Mouse (Mus musculus): ENCODE data around the gene Mrps30. TPM values are rescaled to one million over a fixed set of nuclear protein-coding genes. Genes with fewer than 3 reads are reported as not detected.
"Not testable (repeated sequence)": the region's sequence is repeated elsewhere in the genome, so short reads cannot be mapped to it uniquely, and the experiment has no call there.

Gene Mrps30
- polyA plus RNA-seq, 1 experiment from 2014 or later = 21.4 TPM

DNA sequence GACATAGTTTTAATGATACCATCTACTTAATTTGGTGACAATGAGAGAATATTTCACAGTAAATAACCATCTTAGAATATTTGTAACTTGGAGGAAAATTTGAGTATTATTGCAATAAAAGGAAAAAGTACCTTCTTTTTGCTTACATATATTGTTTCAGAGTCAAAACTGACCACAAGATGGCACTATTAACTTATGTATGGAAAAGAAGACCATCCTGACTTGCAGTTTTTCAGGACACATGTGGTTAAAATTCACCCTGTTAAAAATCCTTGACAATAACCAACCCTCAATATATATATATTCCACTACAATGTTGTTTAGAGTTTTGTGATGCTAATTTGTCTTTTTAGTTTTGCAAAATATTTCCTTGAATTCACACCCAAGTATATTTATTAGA lies 16.5 kb upstream of the Mrps30 start:
- Histone ChIP-seq H3K9me3 (ENCODE audit: control insufficient read depth, low read length) (no peaks in the 10 kb centered on the region), H3K27ac (replicated peaks) (no peak overlapping the region), H3K4me3 (ENCODE audit: low read depth, low read length) (no peak overlapping the region), H3K9ac (ENCODE audit: low read length) (no peak overlapping the region), H3K4me1 (replicated peaks; ENCODE audit: control insufficient read depth, insufficient read depth) (no peaks in the 10 kb centered on the region), H3K4me2 (replicated peaks; ENCODE audit: low read depth) (no peak overlapping the region), H3K27me3 (ENCODE audit: control insufficient read depth, insufficient read depth, low read length) (no peaks in the 10 kb centered on the region), H3K36me3 (ENCODE audit: control insufficient read depth, insufficient read depth, low read length) (no peaks in the 10 kb centered on the region)
- TF ChIP-seq CTCF (IDR thresholded peaks at IDR 0.05; ENCODE audit: low read depth) (peak; percentile 79), EP300 (optimal IDR thresholded peaks at IDR 0.05) (no peak)
- ATAC-seq (ENCODE audit: low FRiP score, low TSS enrichment) (no peak), DNase-seq (ENCODE audit: low spot score) (no peak)

DNA sequence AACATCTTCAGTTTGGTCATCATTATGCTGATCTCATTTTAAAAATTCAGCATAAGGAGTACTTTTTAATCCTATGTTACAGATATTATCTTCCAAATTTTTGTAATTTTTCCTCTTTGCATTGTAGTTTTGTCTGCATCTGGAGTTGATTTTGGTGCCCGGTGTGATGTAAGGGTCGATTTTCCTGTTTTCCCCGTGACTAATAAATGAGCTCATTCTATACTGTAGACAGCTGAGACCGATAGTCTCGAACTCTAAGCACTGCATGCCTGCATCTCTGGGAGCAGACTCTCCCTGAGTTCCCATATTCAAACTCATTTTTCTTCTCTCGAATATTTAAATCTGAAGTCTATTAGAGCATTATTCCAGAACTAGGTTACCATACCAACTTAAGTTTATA lies 13.3 kb upstream of the Mrps30 start:
- H3K27ac ChIP-seq (replicated peaks) = no peak overlapping the region
- H3K27me3 ChIP-seq (ENCODE audit: control insufficient read depth, insufficient read depth, low read length) = no peaks in the 10 kb centered on the region
- H3K4me2 ChIP-seq (replicated peaks; ENCODE audit: low read depth) = no peak overlapping the region
- no peak for TF ChIP-seq EP300 (optimal IDR thresholded peaks at IDR 0.05)
- TF ChIP-seq CTCF (IDR thresholded peaks at IDR 0.05; ENCODE audit: low read depth) = no peak
- WGBS = 73% methylated on average over 6 of the region's 6 CpGs
- no peaks in the 10 kb centered on the region for H3K9me3 ChIP-seq (ENCODE audit: control insufficient read depth, low read length)
- no peaks in the 10 kb centered on the region for H3K4me1 ChIP-seq (replicated peaks; ENCODE audit: control insufficient read depth, insufficient read depth)
- H3K4me3 ChIP-seq (ENCODE audit: low read depth, low read length) = no peak overlapping the region
- H3K36me3 ChIP-seq (ENCODE audit: control insufficient read depth, insufficient read depth, low read length) = no peaks in the 10 kb centered on the region
- ATAC-seq (ENCODE audit: low FRiP score, low TSS enrichment) (no peak), DNase-seq (ENCODE audit: low spot score) (no peak)
- no peak overlapping the region for H3K9ac ChIP-seq (ENCODE audit: low read length)

GRCm38 (mm10) chr13:118395803-118396202 lies 8.8 kb upstream of the Mrps30 start:
- Histone ChIP-seq H3K36me3 (ENCODE audit: control insufficient read depth, insufficient read depth, low read length) (no peaks in the 10 kb centered on the region), H3K27me3 (ENCODE audit: control insufficient read depth, insufficient read depth, low read length) (no peaks in the 10 kb centered on the region), H3K9ac (ENCODE audit: low read length) (no peak overlapping the region), H3K4me3 (ENCODE audit: low read depth, low read length) (no peak overlapping the region), H3K9me3 (ENCODE audit: control insufficient read depth, low read length) (no peaks in the 10 kb centered on the region), H3K27ac (replicated peaks) (no peak overlapping the region), H3K4me2 (replicated peaks; ENCODE audit: low read depth) (no peak overlapping the region), H3K4me1 (replicated peaks; ENCODE audit: control insufficient read depth, insufficient read depth) (no peaks in the 10 kb centered on the region)
- 82% methylated on average over 3 of the region's 3 CpGs for WGBS
- TF ChIP-seq CTCF (IDR thresholded peaks at IDR 0.05; ENCODE audit: low read depth) (no peak), EP300 (optimal IDR thresholded peaks at IDR 0.05) (no peak)
- DNase-seq (ENCODE audit: low spot score) (no peak), ATAC-seq (ENCODE audit: low FRiP score, low TSS enrichment) (no peak)

GRCm38 (mm10) chr13:118387448-118387801 lies 373 bp upstream of the Mrps30 start:
- not testable (repeated sequence) for H3K27me3 ChIP-seq (ENCODE audit: control insufficient read depth, insufficient read depth, low read length); H3K27ac ChIP-seq (replicated peaks); H3K9ac ChIP-seq (ENCODE audit: low read length); H3K36me3 ChIP-seq (ENCODE audit: control insufficient read depth, insufficient read depth, low read length); H3K9me3 ChIP-seq (ENCODE audit: control insufficient read depth, low read length); H3K4me1 ChIP-seq (replicated peaks; ENCODE audit: control insufficient read depth, insufficient read depth); DNase-seq (ENCODE audit: low spot score)
- Histone ChIP-seq H3K4me3 (ENCODE audit: low read depth, low read length) (peak overlapping the region; percentile 86), H3K4me2 (replicated peaks; ENCODE audit: low read depth) (peak overlapping the region; percentile 37)
- peak; percentile 49 for ATAC-seq (ENCODE audit: low FRiP score, low TSS enrichment)
- WGBS = 9% methylated on average over 10 of the region's 10 CpGs

- Histone ChIP-seq H3K9ac (ENCODE audit: low read length) (no peak overlapping the region), H3K27me3 (ENCODE audit: control insufficient read depth, insufficient read depth, low read length) (no peaks in the 10 kb centered on the region), H3K4me3 (ENCODE audit: low read depth, low read length) (no peak overlapping the region), H3K4me2 (replicated peaks; ENCODE audit: low read depth) (no peak overlapping the region), H3K27ac (replicated peaks) (no peak overlapping the region), H3K4me1 (replicated peaks; ENCODE audit: control insufficient read depth, insufficient read depth) (no peaks in the 10 kb centered on the region), H3K9me3 (ENCODE audit: control insufficient read depth, low read length) (no peaks in the 10 kb centered on the region), H3K36me3 (ENCODE audit: control insufficient read depth, insufficient read depth, low read length) (peaks cover 9% of the 10 kb centered on the region; the same call in 1 of the 2 replicates)
- 57% methylated on average over 10 of the region's 10 CpGs for WGBS
- no peak for DNase-seq (ENCODE audit: low spot score)
- TF ChIP-seq EP300 (optimal IDR thresholded peaks at IDR 0.05) = no peak
- TF ChIP-seq CTCF (IDR thresholded peaks at IDR 0.05; ENCODE audit: low read depth) = no peak
- ATAC-seq (ENCODE audit: low FRiP score, low TSS enrichment) = no peak
These were observed 6.7 kb downstream of the Mrps30 start for GRCm38 (mm10) chr13:118380381-118380780.

DNA sequence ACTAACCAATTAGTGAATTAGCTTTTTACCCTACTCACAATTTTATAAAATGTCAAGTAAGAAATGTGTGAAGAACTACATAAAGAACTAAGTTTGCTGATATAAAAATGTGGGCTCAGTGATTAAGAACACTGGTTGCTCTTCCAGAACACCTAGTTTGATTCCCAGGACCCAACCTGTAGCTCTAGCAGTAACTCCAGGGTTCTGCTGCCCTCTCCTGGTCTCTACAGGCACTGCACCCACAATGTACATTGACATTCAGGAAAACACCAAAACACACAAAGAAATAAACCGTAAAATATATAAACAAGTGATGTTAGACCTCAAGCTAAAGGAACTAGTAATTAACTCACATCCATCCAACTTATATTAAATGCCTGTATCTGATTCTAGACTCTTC lies 7.9 kb downstream of the Mrps30 start:
- Histone ChIP-seq H3K9me3 (ENCODE audit: control insufficient read depth, low read length) (no peaks in the 10 kb centered on the region), H3K4me1 (replicated peaks; ENCODE audit: control insufficient read depth, insufficient read depth) (no peaks in the 10 kb centered on the region), H3K4me2 (replicated peaks; ENCODE audit: low read depth) (no peak overlapping the region), H3K9ac (ENCODE audit: low read length) (no peak overlapping the region), H3K36me3 (ENCODE audit: control insufficient read depth, insufficient read depth, low read length) (peaks cover 9% of the 10 kb centered on the region; the same call in 1 of the 2 replicates), H3K4me3 (ENCODE audit: low read depth, low read length) (no peak overlapping the region), H3K27ac (replicated peaks) (no peak overlapping the region), H3K27me3 (ENCODE audit: control insufficient read depth, insufficient read depth, low read length) (no peaks in the 10 kb centered on the region)
- 58% methylated on average over 1 of the region's 1 CpGs for WGBS
- no peak for ATAC-seq (ENCODE audit: low FRiP score, low TSS enrichment)
- TF ChIP-seq CTCF (IDR thresholded peaks at IDR 0.05; ENCODE audit: low read depth) (peak; percentile 84), EP300 (optimal IDR thresholded peaks at IDR 0.05) (no peak)
- peak; percentile 53 for DNase-seq (ENCODE audit: low spot score)
